Mouse (Mus musculus) neural tube, embryonic 13.5 days (tissue): ENCODE measurements around the gene Mroh3. TPM values are rescaled to one million over a fixed set of nuclear protein-coding genes. Genes with fewer than 3 reads are reported as not detected.

ENCODE experiments used
- ATAC-seq: fragments of 200-750 bp; cut with Nextera tagmentation; 2 replicates; pipeline ENCODE4 v1.8.0; 2017; ENCODE audit warnings: low read depth, mild to moderate bottlenecking, moderate TSS enrichment, moderate library complexity
- H3K27ac ChIP-seq: fragments of 300-500 bp; sonication (generic); replicated peaks from 2 replicates; pipeline ENCODE4 v1.5.1; 2015; ENCODE audit warnings: moderate library complexity, mild to moderate bottlenecking, inconsistent platforms
- H3K27me3 ChIP-seq: fragments of 300-500 bp; sonication (generic); 2 replicates; pipeline ENCODE4 v1.6.1; 2015; ENCODE audit warnings: mild to moderate bottlenecking, inconsistent platforms
- H3K36me3 ChIP-seq: fragments of 300-500 bp; sonication (generic); 2 replicates; pipeline ENCODE4 v1.6.1; 2015; ENCODE audit warnings: mild to moderate bottlenecking, inconsistent platforms
- H3K4me1 ChIP-seq: fragments of 300-500 bp; sonication (generic); replicated peaks from 2 replicates; pipeline ENCODE4 v1.6.1; 2015; ENCODE audit warnings: inconsistent platforms
- H3K4me2 ChIP-seq: fragments of 300-500 bp; sonication (generic); 2 replicates; pipeline ENCODE4 v1.6.1; 2015; ENCODE audit warnings: inconsistent platforms, mild to moderate bottlenecking, moderate library complexity
- H3K4me3 ChIP-seq: fragments of 300-500 bp; sonication (generic); 2 replicates; pipeline ENCODE4 v1.5.1; 2015; ENCODE audit warnings: mild to moderate bottlenecking, inconsistent platforms
- H3K9ac ChIP-seq: fragments of 300-500 bp; sonication (generic); 2 replicates; pipeline ENCODE4 v1.6.1; 2015; ENCODE audit warnings: moderate library complexity, mild to moderate bottlenecking, inconsistent platforms
- H3K9me3 ChIP-seq: fragments of 300-500 bp; sonication (generic); 2 replicates; pipeline ENCODE4 v1.6.1; 2016; ENCODE audit warnings: inconsistent platforms
- WGBS: fragments of 180-500 bp; shearing (Covaris S2); methylation state at CpG from one replicate; pipeline ENCODE4 v1.1.7; 2015; 5-methylcytosine and 5-hydroxymethylcytosine counted together
- polyA plus RNA-seq: library from polyadenylated mRNA; unstranded; fragments of >200 nt; fragmentation: Nextera tagmentation; extraction: Ambion mirVana; gene quantifications from 2 replicates; pipeline ENCODE4 v1.2.1, GENCODE M21; 2015

Mroh3 gene
- polyA plus RNA-seq, 1 experiment from 2014 or later, result not detected

- Histone ChIP-seq H3K27me3 (no peaks in the 10 kb centered on the region), H3K4me1 (peaks cover 75% of the 10 kb centered on the region), H3K9me3 (no peaks in the 10 kb centered on the region), H3K4me2 (peak overlapping the region; percentile 26), H3K9ac (peak overlapping the region; percentile 17; the same call in 1 of the 2 replicates), H3K36me3 (peaks cover 26% of the 10 kb centered on the region), H3K27ac (peak overlapping the region; percentile 74), H3K4me3 (no peak overlapping the region)
- WGBS, result 19% methylated on average over 6 of the region's 6 CpGs
- peak; percentile 57 for ATAC-seq
These were observed 70.3 kb downstream of the Mroh3 start for GRCm38 (mm10) chr1:136142336-136142735.

GRCm38 (mm10) chr1:136141176-136141950, 71.3 kb downstream of the Mroh3 start:
- H3K4me2 ChIP-seq, result peak overlapping the region; percentile 26
- WGBS, result 87% methylated on average over 11 of the region's 11 CpGs

GRCm38 (mm10) chr1:136139990-136140640, 72.5 kb downstream of the Mroh3 start:
- Histone ChIP-seq H3K9ac (peak overlapping the region; percentile 71), H3K27ac (peak overlapping the region; percentile 82), H3K4me1 (peaks cover 98% of the 10 kb centered on the region), H3K27me3 (no peaks in the 10 kb centered on the region), H3K9me3 (no peaks in the 10 kb centered on the region), H3K4me2 (peak overlapping the region; percentile 76), H3K4me3 (peak overlapping the region; percentile 43), H3K36me3 (peaks cover 7% of the 10 kb centered on the region)
- WGBS, result under 1% methylated on average over 32 of the region's 32 CpGs
- ATAC-seq, result peak; percentile 17; the same call in 1 of the 2 replicates

More at GRCm38 (mm10) chr1:136141176-136141950, 71.3 kb downstream of the Mroh3 start:
- Histone ChIP-seq H3K36me3 (peaks cover 18% of the 10 kb centered on the region), H3K27me3 (no peaks in the 10 kb centered on the region), H3K4me3 (no peak overlapping the region), H3K27ac (peak overlapping the region; percentile 74), H3K4me1 (peaks cover 85% of the 10 kb centered on the region), H3K9ac (no peak overlapping the region), H3K9me3 (no peaks in the 10 kb centered on the region)
- ATAC-seq, result no peak

- H3K4me3 ChIP-seq, result no peak overlapping the region
These were observed 74.3 kb downstream of the Mroh3 start for GRCm38 (mm10) chr1:136138191-136138830.

GRCm38 (mm10) chr1:136137575-136137974, 75.1 kb downstream of the Mroh3 start:
- 0 out of 2 replicates have a peak, but pooled peaks have one; percentile 4 for ATAC-seq
- peaks cover 100% of the 10 kb centered on the region for H3K4me1 ChIP-seq
- peak overlapping the region; percentile 12 for H3K4me3 ChIP-seq
- H3K9ac ChIP-seq, result peak overlapping the region; percentile 46; the same call in 1 of the 2 replicates
- H3K27me3 ChIP-seq, result no peaks in the 10 kb centered on the region
- no peaks in the 10 kb centered on the region for H3K9me3 ChIP-seq
- H3K36me3 ChIP-seq, result no peaks in the 10 kb centered on the region
- 3% methylated on average over 4 of the region's 4 CpGs for WGBS
- peak overlapping the region; percentile 71 for H3K27ac ChIP-seq
- H3K4me2 ChIP-seq, result peak overlapping the region; percentile 77

More at GRCm38 (mm10) chr1:136138191-136138830, 74.3 kb downstream of the Mroh3 start:
- no peaks in the 10 kb centered on the region for H3K27me3 ChIP-seq
- H3K4me1 ChIP-seq, result peaks cover 100% of the 10 kb centered on the region
- H3K27ac ChIP-seq, result peak overlapping the region; percentile 71; the same call in 1 of the 2 replicates
- H3K9me3 ChIP-seq, result no peaks in the 10 kb centered on the region
- peak overlapping the region; percentile 42; the same call in 1 of the 2 replicates for H3K9ac ChIP-seq
- peak overlapping the region; percentile 77; the same call in 1 of the 2 replicates for H3K4me2 ChIP-seq
- no peaks in the 10 kb centered on the region for H3K36me3 ChIP-seq
- WGBS, result 46% methylated on average over 10 of the region's 10 CpGs
- no peak for ATAC-seq

GRCm38 (mm10) chr1:136137071-136137531, 75.5 kb downstream of the Mroh3 start:
- Histone ChIP-seq H3K4me2 (peak overlapping the region; percentile 77), H3K36me3 (no peaks in the 10 kb centered on the region), H3K27ac (peak overlapping the region; percentile 71), H3K9me3 (no peaks in the 10 kb centered on the region), H3K4me3 (peak overlapping the region; percentile 12; the same call in 1 of the 2 replicates), H3K9ac (peak overlapping the region; percentile 46; the same call in 1 of the 2 replicates), H3K4me1 (peaks cover 99% of the 10 kb centered on the region), H3K27me3 (no peaks in the 10 kb centered on the region)
- 22% methylated on average over 7 of the region's 7 CpGs for WGBS
- ATAC-seq, result no peak

GRCm38 (mm10) chr1:136136547-136136946, 76.1 kb downstream of the Mroh3 start:
- 47% methylated on average over 4 of the region's 4 CpGs for WGBS
- H3K4me1 ChIP-seq, result peaks cover 96% of the 10 kb centered on the region
- peak overlapping the region; percentile 77 for H3K4me2 ChIP-seq
- peak overlapping the region; percentile 46; the same call in 1 of the 2 replicates for H3K9ac ChIP-seq
- H3K9me3 ChIP-seq, result no peaks in the 10 kb centered on the region
- peak overlapping the region; percentile 28; the same call in 1 of the 2 replicates for H3K27ac ChIP-seq
- no peak overlapping the region for H3K4me3 ChIP-seq
- no peak for ATAC-seq
- no peaks in the 10 kb centered on the region for H3K36me3 ChIP-seq
- H3K27me3 ChIP-seq, result no peaks in the 10 kb centered on the region

- H3K4me1 ChIP-seq, result peaks cover 91% of the 10 kb centered on the region
- no peak overlapping the region for H3K27ac ChIP-seq
- H3K27me3 ChIP-seq, result no peaks in the 10 kb centered on the region
- peak overlapping the region; percentile 31; the same call in 1 of the 2 replicates for H3K9ac ChIP-seq
- no peak overlapping the region for H3K4me3 ChIP-seq
- H3K4me2 ChIP-seq, result peak overlapping the region; percentile 77
- H3K9me3 ChIP-seq, result no peaks in the 10 kb centered on the region
- ATAC-seq, result no peak
- H3K36me3 ChIP-seq, result no peaks in the 10 kb centered on the region
- 72% methylated on average over 6 of the region's 6 CpGs for WGBS
These were observed 76.7 kb downstream of the Mroh3 start for GRCm38 (mm10) chr1:136135777-136136444.

- Histone ChIP-seq H3K36me3 (no peaks in the 10 kb centered on the region), H3K4me3 (0 out of 2 replicates have a peak overlapping the region, but pooled peaks have one; percentile 94), H3K4me1 (peaks cover 91% of the 10 kb centered on the region), H3K27ac (no peak overlapping the region), H3K27me3 (no peaks in the 10 kb centered on the region), H3K9ac (0 out of 2 replicates have a peak overlapping the region, but pooled peaks have one; percentile 31), H3K4me2 (peak overlapping the region; percentile 77), H3K9me3 (no peaks in the 10 kb centered on the region)
- no peak for ATAC-seq
- WGBS, result 32% methylated on average over 1 of the region's 1 CpGs
These were observed 77.6 kb downstream of the Mroh3 start for GRCm38 (mm10) chr1:136135046-136135445.

- H3K9me3 ChIP-seq, result no peaks in the 10 kb centered on the region
- H3K4me1 ChIP-seq, result peaks cover 90% of the 10 kb centered on the region
- H3K4me2 ChIP-seq, result peak overlapping the region; percentile 77
- H3K4me3 ChIP-seq, result peak overlapping the region; percentile 94
- ATAC-seq, result no peak
- no peaks in the 10 kb centered on the region for H3K27me3 ChIP-seq
- peak overlapping the region; percentile 98 for H3K9ac ChIP-seq
- no peaks in the 10 kb centered on the region for H3K36me3 ChIP-seq
- no peak overlapping the region for H3K27ac ChIP-seq
- WGBS, result 74% methylated on average over 2 of the region's 2 CpGs
These were observed 78.1 kb downstream of the Mroh3 start for GRCm38 (mm10) chr1:136134547-136134946.

GRCm38 (mm10) chr1:136133570-136134240, 78.9 kb downstream of the Mroh3 start:
- WGBS, result 24% methylated on average over 13 of the region's 13 CpGs
- Histone ChIP-seq H3K27me3 (no peaks in the 10 kb centered on the region), H3K9me3 (no peaks in the 10 kb centered on the region), H3K9ac (peak overlapping the region; percentile 98), H3K27ac (peak overlapping the region; percentile 94), H3K36me3 (no peaks in the 10 kb centered on the region), H3K4me3 (peak overlapping the region; percentile 94), H3K4me1 (peaks cover 88% of the 10 kb centered on the region), H3K4me2 (peak overlapping the region; percentile 77)
- ATAC-seq, result no peak
